Mouse (Mus musculus) forebrain, postnatal 0 days (tissue): Measurements from ENCODE around the gene Slc12a1. TPM values are rescaled to one million over a fixed set of nuclear protein-coding genes. Genes with fewer than 3 reads are reported as not detected.
"Not testable (repeated sequence)": the region's sequence is repeated elsewhere in the genome, so short reads cannot be mapped to it uniquely, and the experiment has no call there.

ENCODE experiments used
- ATAC-seq: fragments of 200-750 bp; cut with Nextera tagmentation; 2 replicates; pipeline ENCODE4 v1.8.0; 2017; ENCODE audit warnings: mild to moderate bottlenecking, moderate library complexity
- DNase-seq: peaks from one replicate; pipeline ENCODE4 v3.0.0-alpha.2; 2015
- H3K27ac ChIP-seq: fragments of 300-500 bp; sonication (generic); 2 replicates; pipeline ENCODE4 v1.5.1; 2014; ENCODE audit warnings: low read depth, mild to moderate bottlenecking, antibody characterized with exemption, low read length, moderate library complexity, mixed read lengths
- H3K27me3 ChIP-seq: fragments of 300-500 bp; sonication (generic); 2 replicates; pipeline ENCODE4 v1.6.1; 2014; ENCODE audit warnings: mild to moderate bottlenecking, low read length, mixed read lengths; ENCODE audit not compliant: insufficient read depth
- H3K36me3 ChIP-seq: fragments of 300-500 bp; sonication (generic); 2 replicates; pipeline ENCODE4 v1.6.1; 2014; ENCODE audit warnings: mild to moderate bottlenecking, moderate library complexity; ENCODE audit not compliant: insufficient read depth
- H3K4me1 ChIP-seq: fragments of 300-500 bp; sonication (generic); 2 replicates; pipeline ENCODE4 v1.6.1; 2014; ENCODE audit warnings: antibody characterized with exemption; ENCODE audit not compliant: insufficient read depth
- H3K4me2 ChIP-seq: fragments of 300-500 bp; sonication (generic); 2 replicates; pipeline ENCODE4 v1.6.1; 2014; ENCODE audit warnings: low read depth, mild to moderate bottlenecking, moderate library complexity
- H3K4me3 ChIP-seq: fragments of 300-500 bp; sonication (generic); 2 replicates; pipeline ENCODE4 v1.5.1; 2014; ENCODE audit warnings: low read depth, low read length, mixed read lengths
- H3K9ac ChIP-seq: fragments of 300-500 bp; sonication (generic); 2 replicates; pipeline ENCODE4 v1.6.1; 2014; ENCODE audit warnings: mild to moderate bottlenecking
- H3K9me3 ChIP-seq: fragments of 300-500 bp; sonication (generic); 2 replicates; pipeline ENCODE4 v1.6.1; 2016; ENCODE audit warnings: low read length
- CTCF ChIP-seq: sonication (generic); IDR thresholded peaks from 2 replicates; pipeline ENCODE4 v1.5.1; 2016; ENCODE audit warnings: antibody characterized with exemption, control low read depth, low read depth
- WGBS: fragments of 180-500 bp; shearing (Covaris S2); extraction: QIAGEN DNeasy Blood & Tissue Kit; methylation state at CpG from one replicate; pipeline ENCODE4 v1.1.7; 2014; 5-methylcytosine and 5-hydroxymethylcytosine counted together
- polyA plus RNA-seq: library from polyadenylated mRNA; unstranded; fragments of >200 nt; fragmentation: Nextera tagmentation; extraction: Ambion mirVana; gene quantifications from 2 replicates; pipeline ENCODE4 v1.2.1, GENCODE M21; 2015
- total RNA-seq: library from RNA; depleted of rRNA; stranded (reverse); fragments of >200 nt; gene quantifications from 2 replicates; pipeline ENCODE4 v1.2.3, GENCODE M21; 2014; rRNA removed

Slc12a1 gene
- total RNA-seq, result 0.10 and 0.23 TPM in 2 replicates
- polyA plus RNA-seq, result 0.03 and 0.06 TPM in 2 replicates

DNA sequence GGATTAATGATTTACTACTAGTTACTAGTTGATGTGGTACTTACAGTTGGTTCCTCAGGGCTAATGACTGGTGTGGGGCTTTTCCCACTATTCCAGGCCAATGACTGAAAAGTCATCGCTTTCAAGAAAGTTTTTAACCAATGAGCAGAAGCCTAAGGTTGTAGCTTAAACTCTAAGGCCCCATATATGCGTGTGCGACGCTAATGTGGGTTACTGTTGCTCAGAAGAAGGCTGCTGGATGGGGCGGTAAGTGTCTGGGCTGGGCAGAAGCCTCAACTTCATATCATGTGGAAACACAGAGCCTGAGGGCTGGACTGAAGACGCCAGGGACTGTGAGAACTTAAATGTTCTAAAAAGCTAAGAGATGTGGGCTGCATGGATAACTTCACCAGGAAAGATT, at the start of gene Slc12a1:
Gene Slc12a1, plus strand, starts transcription at position 118 of the 400 bp plus-strand sequence.
- Histone ChIP-seq H3K9ac (no peak within 1 kb of the TSS), H3K36me3 (no peaks in the 10 kb centered on the region), H3K4me2 (no peak within 1 kb of the TSS), H3K4me1 (no peaks in the 10 kb centered on the region), H3K4me3 (no peak within 1 kb of the TSS), H3K27me3 (no peaks in the 10 kb centered on the region), H3K9me3 (no peaks in the 10 kb centered on the region), H3K27ac (no peak within 1 kb of the TSS)
- DNase-seq (no peak), ATAC-seq (no peak)
- WGBS, result 92% methylated on average over 6 of the region's 6 CpGs
- TF ChIP-seq CTCF, result no peak

DNA sequence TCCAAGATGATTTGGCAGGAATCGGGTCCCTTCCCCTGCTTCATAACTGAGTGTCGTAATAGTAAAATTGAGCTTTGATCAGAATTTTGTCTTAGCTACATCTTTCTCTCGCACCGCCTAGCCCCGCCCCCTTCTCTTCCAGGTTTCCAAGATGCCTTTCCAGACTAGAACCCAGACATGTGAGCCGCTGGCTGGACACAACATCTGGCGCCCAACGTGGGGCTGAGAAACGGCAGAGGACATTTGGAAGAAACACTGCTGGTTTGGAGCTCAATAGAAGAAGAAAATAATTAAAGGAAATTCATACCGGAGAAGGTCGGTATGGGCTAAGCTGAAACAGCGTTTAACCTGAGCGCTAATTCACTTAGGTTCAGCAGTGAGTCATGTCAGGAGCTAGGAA, 47.8 kb upstream of the Slc12a1 start:
- not testable (repeated sequence) for H3K27ac ChIP-seq, H3K9me3 ChIP-seq, H3K9ac ChIP-seq, H3K4me1 ChIP-seq, H3K4me3 ChIP-seq, ATAC-seq, DNase-seq, H3K4me2 ChIP-seq, H3K27me3 ChIP-seq
- peaks cover 24% of the 10 kb centered on the region for H3K36me3 ChIP-seq
- WGBS, result 96% methylated on average over 13 of the region's 13 CpGs

GRCm38 (mm10) chr2:125106536-125106935, 45.8 kb upstream of the Slc12a1 start:
- DNase-seq, H3K9ac ChIP-seq, H3K4me3 ChIP-seq, H3K27me3 ChIP-seq, H3K9me3 ChIP-seq, H3K4me1 ChIP-seq, H3K27ac ChIP-seq, ATAC-seq, H3K4me2 ChIP-seq: not testable (repeated sequence)
- H3K36me3 ChIP-seq, result peaks cover 24% of the 10 kb centered on the region
- WGBS, result 65% methylated on average over 4 of the region's 4 CpGs

DNA sequence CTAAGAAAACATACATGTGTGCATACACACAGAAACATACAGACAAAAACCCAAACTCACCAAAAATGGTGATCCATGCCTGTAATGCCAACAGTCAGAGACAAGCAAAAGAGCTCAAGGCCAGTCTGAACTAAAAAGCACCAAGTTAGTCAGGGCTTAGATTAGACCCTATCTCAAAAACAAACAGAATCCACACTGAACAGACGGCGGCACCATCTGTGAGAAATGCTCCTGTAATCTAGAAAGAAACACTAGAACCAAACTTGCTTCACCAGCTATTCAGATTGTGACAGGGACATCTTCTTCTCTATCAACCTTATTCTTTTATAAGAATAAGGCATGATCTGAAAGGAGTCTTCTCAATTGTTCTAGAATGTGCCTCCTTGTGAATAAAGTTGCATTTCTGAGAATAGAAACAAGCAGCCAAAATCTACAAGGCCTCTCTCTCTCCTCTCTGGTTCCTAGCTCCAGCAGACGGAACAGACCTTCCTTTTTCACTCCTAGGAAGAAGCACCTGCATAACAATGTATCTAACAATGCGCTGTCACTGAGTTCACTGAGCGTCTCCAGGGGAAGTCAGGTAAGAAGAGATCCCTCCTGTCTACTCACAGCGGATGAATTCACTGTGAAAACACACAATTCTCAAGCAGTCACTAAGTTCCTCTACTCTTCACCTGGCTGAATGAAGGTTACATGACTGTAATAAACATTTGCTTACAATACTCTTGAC, 32.8 kb upstream of the Slc12a1 start:
- DNase-seq, result no peak
- H3K36me3 ChIP-seq, result no peaks in the 10 kb centered on the region
- TF ChIP-seq CTCF, result no peak
- H3K27me3 ChIP-seq, result no peaks in the 10 kb centered on the region
- H3K4me2 ChIP-seq, result no peak overlapping the region
- no peak overlapping the region for H3K27ac ChIP-seq
- no peak overlapping the region for H3K4me3 ChIP-seq
- 58% methylated on average over 6 of the region's 6 CpGs for WGBS
- H3K9me3 ChIP-seq, result no peaks in the 10 kb centered on the region
- peaks cover 19% of the 10 kb centered on the region; the same call in 1 of the 2 replicates for H3K4me1 ChIP-seq
- no peak overlapping the region for H3K9ac ChIP-seq
- no peak for ATAC-seq

DNA sequence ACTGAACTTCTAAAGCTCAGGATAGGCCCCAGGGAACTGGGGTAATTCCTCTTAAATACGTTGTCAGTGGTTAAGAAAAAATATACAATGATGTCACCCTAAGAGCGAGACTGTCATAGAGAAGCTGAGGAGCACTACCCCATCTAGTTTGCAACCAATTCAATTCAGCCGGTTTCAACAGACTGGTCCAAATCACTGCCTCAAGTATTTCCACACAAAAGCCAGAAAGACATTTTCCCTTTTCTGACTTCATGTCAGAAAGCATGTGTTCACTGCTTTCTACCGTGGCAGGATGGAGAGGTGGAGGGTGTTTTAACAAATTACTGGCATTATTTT, 30.0 kb upstream of the Slc12a1 start:
- Histone ChIP-seq H3K9me3 (no peaks in the 10 kb centered on the region), H3K4me2 (peak overlapping the region; percentile 64), H3K27ac (peak overlapping the region; percentile 95), H3K4me3 (peak overlapping the region; percentile 67), H3K9ac (peak overlapping the region; percentile 97), H3K27me3 (no peaks in the 10 kb centered on the region), H3K36me3 (no peaks in the 10 kb centered on the region), H3K4me1 (peaks cover 19% of the 10 kb centered on the region; the same call in 1 of the 2 replicates)
- TF ChIP-seq CTCF, result no peak
- ATAC-seq, result peak; percentile 63
- under 1% methylated on average over 4 of the region's 4 CpGs for WGBS
- peak; percentile 70 for DNase-seq

DNA sequence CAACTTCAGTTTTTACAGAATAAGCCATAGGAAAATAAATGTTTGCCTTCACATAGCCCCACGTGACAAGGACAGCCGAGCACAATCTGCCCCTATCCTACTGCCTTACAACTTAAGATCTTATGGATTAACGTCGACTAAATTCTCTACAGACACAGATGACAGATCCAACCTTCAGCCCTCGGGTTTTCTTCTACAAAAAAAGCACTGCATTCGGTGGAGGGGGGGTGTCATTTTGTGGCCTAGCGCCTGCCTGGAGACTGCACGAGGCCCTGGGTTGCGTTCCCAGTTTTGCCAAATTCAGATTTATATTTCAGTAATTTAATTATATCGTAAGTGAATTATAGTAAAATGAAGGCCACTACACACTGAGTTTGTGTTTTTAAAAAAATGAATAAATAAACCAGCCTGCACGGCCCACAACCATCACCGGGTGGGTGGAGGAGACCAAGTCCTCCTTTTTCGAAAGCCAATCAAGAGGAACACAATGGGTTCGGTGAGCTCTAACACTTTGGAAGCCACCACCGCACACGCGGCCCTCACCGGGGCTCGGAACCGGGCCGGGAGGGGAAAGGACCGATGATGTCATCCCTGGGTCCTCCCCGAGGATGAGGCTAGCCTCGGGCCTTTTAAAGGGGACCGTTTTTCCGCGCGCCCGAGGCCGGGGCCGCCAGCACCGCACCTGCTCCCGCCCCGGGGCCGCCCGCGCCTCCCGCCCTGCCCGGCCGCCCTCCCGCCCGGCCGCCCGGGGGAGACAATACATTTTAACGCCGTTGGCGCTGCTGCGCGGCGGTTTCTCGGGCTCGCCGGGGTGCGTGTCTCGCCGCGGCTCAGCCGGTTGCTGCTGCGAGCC, 29.5 kb upstream of the Slc12a1 start:
- Histone ChIP-seq H3K4me2 (peak overlapping the region; percentile 64), H3K9ac (peak overlapping the region; percentile 97), H3K27ac (peak overlapping the region; percentile 95), H3K9me3 (no peaks in the 10 kb centered on the region), H3K4me3 (peak overlapping the region; percentile 67), H3K36me3 (no peaks in the 10 kb centered on the region), H3K27me3 (no peaks in the 10 kb centered on the region), H3K4me1 (peaks cover 19% of the 10 kb centered on the region; the same call in 1 of the 2 replicates)
- peak; percentile 73 for DNase-seq
- no peak for TF ChIP-seq CTCF
- 3% methylated on average over 49 of the region's 59 CpGs for WGBS
- ATAC-seq, result peak; percentile 76

DNA sequence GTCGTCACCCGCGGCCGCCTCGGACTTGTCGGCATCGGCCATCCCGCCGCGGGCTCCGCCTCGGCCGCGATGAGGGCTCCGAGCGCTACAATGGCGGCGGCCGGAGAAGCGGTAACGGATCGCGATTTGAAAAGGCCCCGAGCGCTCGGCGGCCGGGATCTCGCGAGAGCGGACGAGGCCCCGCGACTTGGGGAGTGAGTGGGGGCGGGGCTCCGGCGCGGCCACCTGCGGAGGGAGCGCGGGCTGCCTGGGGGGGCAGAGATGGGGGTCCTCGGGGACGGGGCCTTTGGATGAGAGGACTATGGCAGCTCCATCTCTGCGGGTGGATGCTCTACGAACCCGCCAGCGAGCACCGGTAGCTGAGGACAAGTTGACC, 28.8 kb upstream of the Slc12a1 start, which contains the start of gene Myef2:
Gene Myef2, minus strand, starts transcription at position 185 of the 376 bp plus-strand sequence.
- ATAC-seq (peak; percentile 89), DNase-seq (peak; percentile 93)
- Histone ChIP-seq H3K36me3 (no peaks in the 10 kb centered on the region), H3K9me3 (no peaks in the 10 kb centered on the region), H3K4me3 (peak within 1 kb of the TSS; percentile 67), H3K9ac (peak within 1 kb of the TSS; percentile 97), H3K27me3 (no peaks in the 10 kb centered on the region), H3K4me1 (peaks cover 19% of the 10 kb centered on the region; the same call in 1 of the 2 replicates), H3K27ac (peak within 1 kb of the TSS; percentile 95), H3K4me2 (peak within 1 kb of the TSS; percentile 64)
- TF ChIP-seq CTCF, result no peak
- WGBS, result under 1% methylated on average over 40 of the region's 48 CpGs
